Mouse (Mus musculus) midbrain, embryonic 12.5 days (tissue): ENCODE measurements at regions not wholly inside any gene's neighbourhood (a gene's known extent, or its start where the extent isn't known, plus 50 kb on each side); places are given as distances from the start of the nearest gene placed in this dataset.

Experiments
- ATAC-seq: fragments of 200-750 bp; cut with Nextera tagmentation; 2 replicates; pipeline ENCODE4 v1.8.0; 2017; ENCODE audit warnings: low read depth, moderate TSS enrichment, moderate library complexity; ENCODE audit not compliant: low FRiP score
- H3K27ac ChIP-seq: fragments of 300-500 bp; sonication (generic); replicated peaks from 2 replicates; pipeline ENCODE4 v1.5.1; 2016; ENCODE audit warnings: mild to moderate bottlenecking
- H3K27me3 ChIP-seq: fragments of 300-500 bp; sonication (generic); 2 replicates; pipeline ENCODE4 v1.6.1; 2016; ENCODE audit warnings: mild to moderate bottlenecking
- H3K36me3 ChIP-seq: fragments of 300-500 bp; sonication (generic); 2 replicates; pipeline ENCODE4 v1.6.1; 2016
- H3K4me1 ChIP-seq: fragments of 300-500 bp; sonication (generic); 2 replicates; pipeline ENCODE4 v1.6.1; 2016
- H3K4me2 ChIP-seq: fragments of 300-500 bp; sonication (generic); replicated peaks from 2 replicates; pipeline ENCODE4 v1.6.1; 2016; ENCODE audit warnings: mild to moderate bottlenecking, moderate library complexity
- H3K4me3 ChIP-seq: fragments of 300-500 bp; sonication (generic); 2 replicates; pipeline ENCODE4 v1.5.1; 2016; ENCODE audit warnings: mild to moderate bottlenecking
- H3K9ac ChIP-seq: fragments of 300-500 bp; sonication (generic); replicated peaks from 2 replicates; pipeline ENCODE4 v1.6.1; 2016; ENCODE audit warnings: mild to moderate bottlenecking, moderate library complexity
- H3K9me3 ChIP-seq: fragments of 300-500 bp; sonication (generic); 2 replicates; pipeline ENCODE4 v1.6.1; 2016; ENCODE audit warnings: mild to moderate bottlenecking
- WGBS: fragments of 180-500 bp; shearing (Covaris S2); methylation state at CpG from one replicate; pipeline ENCODE4 v1.1.7; 2016; 5-methylcytosine and 5-hydroxymethylcytosine counted together

DNA sequence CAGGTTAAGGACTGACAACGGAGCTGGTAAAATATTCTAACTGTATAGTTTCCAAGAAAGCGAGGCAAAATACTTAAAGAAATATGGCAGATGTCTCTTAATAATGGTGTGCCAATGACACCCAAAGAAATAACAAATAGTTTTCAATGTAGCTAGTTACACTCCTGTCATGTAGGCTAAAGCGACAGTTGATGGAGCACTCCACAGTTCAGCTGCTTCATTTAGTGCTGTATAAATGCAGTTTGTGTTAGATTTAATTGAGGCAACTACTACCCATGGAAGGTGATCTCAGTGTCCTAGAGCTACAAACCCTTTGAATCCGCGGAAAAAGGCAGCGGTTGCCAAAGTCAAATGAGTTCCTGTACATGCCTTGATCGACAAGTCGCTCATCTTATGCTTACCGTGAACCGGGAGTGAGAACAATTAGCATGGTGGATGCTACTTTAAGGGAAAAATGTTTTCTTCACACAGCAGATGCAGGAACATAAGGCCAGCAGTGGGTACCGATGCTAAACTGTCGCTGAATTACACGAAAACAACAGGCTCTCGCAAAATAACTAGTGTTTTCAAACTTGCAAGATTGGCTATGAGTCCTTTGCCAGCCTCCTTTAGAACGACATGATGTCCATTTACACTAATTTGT, 961.4 kb downstream of the Mat2b start:
- WGBS = 92% methylated on average over 15 of the region's 15 CpGs
- H3K4me2 ChIP-seq = no peak overlapping the region
- no peak for ATAC-seq

GRCm38 (mm10) chr11:39723621-39724020, 971.4 kb downstream of the Mat2b start:
- H3K4me1 ChIP-seq = no peaks in the 10 kb centered on the region
- no peak overlapping the region for H3K9ac ChIP-seq
- H3K27ac ChIP-seq = no peak overlapping the region
- H3K4me3 ChIP-seq = no peak overlapping the region
- H3K9me3 ChIP-seq = no peaks in the 10 kb centered on the region
- no peaks in the 10 kb centered on the region for H3K36me3 ChIP-seq
- no peak for ATAC-seq
- no peaks in the 10 kb centered on the region for H3K27me3 ChIP-seq
- H3K4me2 ChIP-seq = no peak overlapping the region

More for the DNA sequence above, 961.4 kb downstream of the Mat2b start:
- Histone ChIP-seq H3K4me3 (no peak overlapping the region), H3K9ac (no peak overlapping the region), H3K9me3 (no peaks in the 10 kb centered on the region), H3K27ac (no peak overlapping the region), H3K36me3 (no peaks in the 10 kb centered on the region), H3K4me1 (no peaks in the 10 kb centered on the region), H3K27me3 (no peaks in the 10 kb centered on the region)

GRCm38 (mm10) chr11:39678521-39678920, 1016.5 kb downstream of the Mat2b start:
- H3K27ac ChIP-seq = no peak overlapping the region
- ATAC-seq = no peak
- no peaks in the 10 kb centered on the region for H3K9me3 ChIP-seq
- no peak overlapping the region for H3K4me3 ChIP-seq
- H3K4me2 ChIP-seq = no peak overlapping the region
- H3K4me1 ChIP-seq = no peaks in the 10 kb centered on the region
- H3K27me3 ChIP-seq = no peaks in the 10 kb centered on the region
- 78% methylated on average over 2 of the region's 2 CpGs for WGBS
- no peaks in the 10 kb centered on the region for H3K36me3 ChIP-seq
- no peak overlapping the region for H3K9ac ChIP-seq

- Histone ChIP-seq H3K27ac (no peak overlapping the region), H3K4me1 (no peaks in the 10 kb centered on the region), H3K9me3 (no peaks in the 10 kb centered on the region), H3K4me3 (no peak overlapping the region), H3K9ac (no peak overlapping the region), H3K36me3 (no peaks in the 10 kb centered on the region), H3K27me3 (no peaks in the 10 kb centered on the region), H3K4me2 (no peak overlapping the region)
- 82% methylated on average over 5 of the region's 5 CpGs for WGBS
- ATAC-seq = no peak
Measured at GRCm38 (mm10) chr11:39653595-39653994, 1041.4 kb downstream of the Mat2b start.

- Histone ChIP-seq H3K9me3 (no peaks in the 10 kb centered on the region), H3K27me3 (no peaks in the 10 kb centered on the region), H3K27ac (no peak overlapping the region), H3K36me3 (no peaks in the 10 kb centered on the region), H3K4me3 (no peak overlapping the region), H3K9ac (no peak overlapping the region), H3K4me2 (no peak overlapping the region), H3K4me1 (no peaks in the 10 kb centered on the region)
- 100% methylated on average over 1 of the region's 1 CpGs for WGBS
- ATAC-seq = no peak
Measured at GRCm38 (mm10) chr11:39619356-39619755, 1075.6 kb downstream of the Mat2b start.

- H3K4me1 ChIP-seq = no peaks in the 10 kb centered on the region
- no peaks in the 10 kb centered on the region for H3K9me3 ChIP-seq
- no peak overlapping the region for H3K4me3 ChIP-seq
- H3K36me3 ChIP-seq = no peaks in the 10 kb centered on the region
- 89% methylated on average over 3 of the region's 3 CpGs for WGBS
- no peak overlapping the region for H3K9ac ChIP-seq
- H3K27ac ChIP-seq = no peak overlapping the region
- no peak for ATAC-seq
- no peak overlapping the region for H3K4me2 ChIP-seq
- no peaks in the 10 kb centered on the region for H3K27me3 ChIP-seq
Measured at GRCm38 (mm10) chr11:39615843-39616242, 1079.2 kb downstream of the Mat2b start.

GRCm38 (mm10) chr11:39596479-39596878, 1098.5 kb downstream of the Mat2b start:
- 6% methylated on average over 4 of the region's 4 CpGs for WGBS
- Histone ChIP-seq H3K27ac (0 out of 2 replicates have a peak overlapping the region, but pooled peaks have one; percentile 39), H3K4me2 (no peak overlapping the region), H3K36me3 (no peaks in the 10 kb centered on the region), H3K4me1 (peaks cover 6% of the 10 kb centered on the region; the same call in 1 of the 2 replicates), H3K9me3 (no peaks in the 10 kb centered on the region), H3K9ac (no peak overlapping the region), H3K4me3 (no peak overlapping the region), H3K27me3 (no peaks in the 10 kb centered on the region)
- ATAC-seq = peak; percentile 59

- H3K9ac ChIP-seq = no peak overlapping the region
- H3K4me2 ChIP-seq = peak overlapping the region; percentile 16; the same call in 1 of the 2 replicates
- no peaks in the 10 kb centered on the region for H3K27me3 ChIP-seq
- no peak overlapping the region for H3K4me3 ChIP-seq
- H3K9me3 ChIP-seq = no peaks in the 10 kb centered on the region
- no peaks in the 10 kb centered on the region for H3K36me3 ChIP-seq
- no peak overlapping the region for H3K27ac ChIP-seq
- peak; percentile 75 for ATAC-seq
- 14% methylated on average over 15 of the region's 15 CpGs for WGBS
- H3K4me1 ChIP-seq = no peaks in the 10 kb centered on the region
Measured at GRCm38 (mm10) chr11:39588641-39589385, 1106.2 kb downstream of the Mat2b start.

DNA sequence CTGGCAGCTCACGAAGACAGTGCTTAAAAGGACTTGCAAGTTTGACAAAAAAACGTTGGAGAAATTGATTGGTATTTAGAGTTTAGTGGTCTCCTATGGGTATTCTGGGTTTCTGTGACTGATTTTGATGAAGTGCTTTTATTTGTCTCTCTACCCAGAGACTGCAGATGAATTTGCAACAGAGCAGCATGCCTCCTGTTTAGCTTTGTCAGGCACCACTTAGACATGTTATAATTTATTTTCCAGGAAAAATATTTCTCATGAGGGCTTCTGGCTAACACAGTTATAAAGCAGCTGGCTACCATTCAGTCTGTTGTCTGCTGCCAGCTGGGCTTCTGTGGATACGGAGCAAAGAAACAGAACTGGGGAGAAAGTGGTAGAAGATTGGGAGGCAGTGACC, 1136.7 kb downstream of the Mat2b start:
- no peak for ATAC-seq
- Histone ChIP-seq H3K27ac (no peak overlapping the region), H3K9me3 (no peaks in the 10 kb centered on the region), H3K4me2 (no peak overlapping the region), H3K9ac (no peak overlapping the region), H3K36me3 (no peaks in the 10 kb centered on the region), H3K4me3 (no peak overlapping the region), H3K27me3 (no peaks in the 10 kb centered on the region), H3K4me1 (no peaks in the 10 kb centered on the region)
- 59% methylated on average over 3 of the region's 3 CpGs for WGBS

DNA sequence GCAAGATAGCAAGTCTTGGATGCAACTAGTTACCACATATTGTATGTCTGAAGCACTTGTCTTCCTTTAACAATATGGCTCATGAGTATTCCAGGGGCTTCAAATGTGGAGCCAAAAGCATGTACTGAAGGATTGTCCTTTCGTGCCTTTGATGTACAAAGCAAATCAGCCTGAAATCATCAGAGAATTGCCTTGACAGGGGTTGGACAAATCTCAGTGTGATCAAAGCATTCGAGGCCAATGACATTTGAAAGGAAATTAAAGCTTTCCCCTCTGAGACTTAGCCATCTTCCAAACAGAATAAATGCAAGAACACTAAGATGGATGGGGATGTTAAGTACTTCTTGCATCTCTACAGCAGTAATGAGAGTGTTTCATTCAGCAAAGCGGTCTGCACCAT, 1144.9 kb downstream of the Mat2b start:
- H3K27me3 ChIP-seq = no peaks in the 10 kb centered on the region
- H3K36me3 ChIP-seq = no peaks in the 10 kb centered on the region
- 0 out of 2 replicates have a peak, but pooled peaks have one; percentile 38 for ATAC-seq
- no peak overlapping the region for H3K9ac ChIP-seq
- WGBS = 22% methylated on average over 3 of the region's 3 CpGs
- no peak overlapping the region for H3K27ac ChIP-seq
- H3K4me1 ChIP-seq = no peaks in the 10 kb centered on the region; the same call in 1 of the 2 replicates
- no peak overlapping the region for H3K4me3 ChIP-seq
- H3K9me3 ChIP-seq = no peaks in the 10 kb centered on the region
- no peak overlapping the region for H3K4me2 ChIP-seq

DNA sequence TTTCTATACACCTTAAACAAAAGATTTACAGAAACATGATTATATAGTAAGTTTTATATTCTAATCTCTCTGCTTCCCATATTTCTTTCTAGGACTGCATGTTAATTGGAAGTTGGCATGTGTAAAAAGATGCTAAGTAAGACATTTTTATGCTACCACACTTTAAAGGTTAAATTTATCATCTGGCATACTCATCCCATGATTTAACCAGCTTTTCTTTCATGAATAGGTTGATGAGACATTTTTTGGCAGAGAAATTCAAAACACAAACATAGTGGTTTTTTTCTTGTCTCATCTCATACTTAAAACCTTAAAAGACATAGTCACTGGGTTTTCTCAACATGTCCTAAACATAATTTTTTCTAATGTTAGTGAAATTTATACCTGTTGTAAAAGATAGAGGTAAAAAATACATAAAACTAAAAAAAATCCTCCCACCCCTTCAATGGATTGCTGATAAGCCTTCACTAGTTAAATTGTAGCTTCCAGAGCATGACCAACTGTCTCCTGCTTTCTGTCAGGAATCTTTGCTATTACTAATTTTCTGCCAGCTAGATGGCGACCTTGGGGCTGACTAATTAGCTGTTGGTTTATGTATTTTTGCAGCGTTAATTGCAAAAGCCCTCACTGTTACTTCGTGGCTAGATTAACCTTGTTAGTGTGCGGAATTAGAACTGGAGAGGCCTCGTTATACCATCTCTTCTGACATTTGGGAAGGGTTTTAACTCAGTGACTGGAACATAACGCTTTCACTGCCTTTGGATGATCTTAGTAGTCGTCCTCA, 1169.9 kb downstream of the Mat2b start:
- no peak overlapping the region for H3K4me2 ChIP-seq
- H3K27me3 ChIP-seq = no peaks in the 10 kb centered on the region
- no peak overlapping the region for H3K27ac ChIP-seq
- no peak overlapping the region for H3K4me3 ChIP-seq
- WGBS = 58% methylated on average over 7 of the region's 7 CpGs
- H3K9me3 ChIP-seq = no peaks in the 10 kb centered on the region
- H3K4me1 ChIP-seq = no peaks in the 10 kb centered on the region
- ATAC-seq = no peak
- no peaks in the 10 kb centered on the region for H3K36me3 ChIP-seq
- H3K9ac ChIP-seq = no peak overlapping the region

DNA sequence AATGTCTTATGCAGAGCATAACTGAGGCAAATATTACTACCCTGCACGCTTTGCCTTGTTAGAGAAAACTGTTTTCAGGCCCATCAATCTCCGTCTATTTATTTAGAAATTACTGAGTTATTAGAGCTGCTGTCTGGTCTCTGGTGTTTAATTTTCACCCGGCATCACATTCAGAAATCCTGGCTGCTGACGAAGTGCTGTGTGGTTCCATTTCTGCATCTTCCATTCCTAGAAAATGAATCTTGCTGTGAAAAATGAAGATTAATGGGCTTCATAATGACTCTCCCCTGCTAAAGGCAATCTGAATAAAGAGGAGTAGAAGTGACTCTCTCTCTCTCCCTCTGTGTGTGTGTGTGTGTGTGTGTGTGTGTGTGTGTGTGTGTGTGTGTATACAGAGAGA, 1199.8 kb downstream of the Mat2b start:
- H3K27ac ChIP-seq = no peak overlapping the region
- H3K9me3 ChIP-seq = no peaks in the 10 kb centered on the region
- H3K4me2 ChIP-seq = no peak overlapping the region
- no peaks in the 10 kb centered on the region for H3K27me3 ChIP-seq
- WGBS = 83% methylated on average over 4 of the region's 4 CpGs
- H3K36me3 ChIP-seq = no peaks in the 10 kb centered on the region
- H3K9ac ChIP-seq = no peak overlapping the region
- no peak for ATAC-seq
- no peaks in the 10 kb centered on the region for H3K4me1 ChIP-seq
- no peak overlapping the region for H3K4me3 ChIP-seq
